Mouse (Mus musculus): Measurements from ENCODE around the gene Eya2.
A peak's percentile ranks its signal among the peaks of the same experiment; 100 is the strongest.
"Not testable (repeated sequence)": the region's sequence is repeated elsewhere in the genome, so short reads cannot be mapped to it uniquely, and the experiment has no call there.

Gene Eya2

DNA sequence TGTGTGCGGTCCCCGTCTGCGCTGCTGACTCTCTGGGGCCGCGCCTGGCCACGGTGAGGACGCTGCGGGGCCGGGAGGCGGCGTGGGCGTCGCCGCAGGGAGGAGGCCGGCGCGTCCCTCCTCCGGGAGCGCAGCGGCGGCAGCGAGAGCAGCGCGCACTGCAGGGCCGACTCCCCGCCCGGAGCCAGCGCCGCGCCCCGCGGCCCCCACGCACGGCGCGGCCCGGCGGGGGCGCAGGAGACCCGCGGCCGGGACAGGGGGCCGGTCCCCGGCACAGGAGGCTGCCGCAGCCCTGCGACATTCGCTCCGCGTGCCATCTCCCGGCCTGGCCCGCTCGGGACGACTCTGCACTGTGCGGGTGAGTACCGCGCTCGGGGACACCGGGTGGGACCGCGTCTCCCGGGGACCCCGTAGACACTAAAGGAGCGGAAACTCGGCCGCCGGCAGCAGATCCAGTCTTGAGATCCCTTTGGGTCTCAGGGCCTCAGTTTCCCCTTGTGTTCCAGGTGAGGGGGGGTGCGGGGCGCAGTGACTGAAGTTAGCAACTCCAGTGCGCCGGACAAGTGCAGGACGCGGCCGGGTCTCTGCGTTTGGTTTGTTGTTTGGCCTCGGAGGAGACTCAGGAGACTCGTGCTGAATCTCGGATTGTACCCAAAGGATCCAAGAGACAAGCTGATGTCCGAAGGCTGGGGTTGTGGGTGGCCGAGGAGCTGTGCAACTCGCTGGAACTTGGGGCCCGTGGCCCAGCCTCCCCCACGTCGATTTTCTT is at the start of gene Eya2:
Gene Eya2, plus strand, starts transcription at position 126 of the 769 bp plus-strand sequence.
- no peak for DNase-seq

DNA sequence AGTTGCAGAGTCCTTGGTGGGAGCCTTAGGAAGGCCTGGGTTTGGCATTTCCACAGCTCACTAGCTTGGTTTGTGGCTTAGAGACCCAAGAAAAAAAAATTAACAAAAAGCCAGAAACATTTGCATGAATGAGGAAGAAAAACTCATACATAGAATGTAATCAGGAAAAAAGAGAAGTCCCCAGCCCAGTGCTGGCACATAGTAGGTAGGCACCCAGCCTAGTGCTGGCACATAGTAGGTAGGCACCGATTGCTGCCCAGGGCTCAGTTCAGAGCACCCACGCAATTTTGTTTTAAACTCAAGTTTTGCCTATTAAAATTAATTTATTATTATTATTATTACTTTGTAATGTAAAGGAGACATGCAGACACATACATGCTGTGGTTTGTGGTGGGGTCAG is 49.1 kb upstream of the Eya2 start:
- DNase-seq: no peak

DNA sequence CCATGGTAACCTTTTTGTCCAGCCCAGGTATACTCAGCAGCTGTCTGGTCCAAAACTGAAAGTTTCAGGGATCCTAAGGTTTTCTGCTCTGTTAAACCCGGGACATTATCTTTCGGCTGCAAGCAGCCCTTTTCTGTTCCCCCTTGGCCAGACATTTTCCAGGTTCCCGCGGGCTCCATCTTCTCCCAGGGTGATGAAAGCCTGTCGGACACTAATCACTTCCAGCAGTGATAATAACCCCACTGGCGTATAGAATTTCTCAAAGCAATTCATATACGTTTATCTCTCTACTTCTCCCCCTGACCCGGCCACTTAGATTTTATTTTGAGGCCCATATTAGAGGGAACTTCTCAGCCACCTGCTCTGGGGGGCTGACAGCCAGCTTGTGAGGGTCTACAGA is 48.5 kb upstream of the Eya2 start:
- DNase-seq: no peak

DNA sequence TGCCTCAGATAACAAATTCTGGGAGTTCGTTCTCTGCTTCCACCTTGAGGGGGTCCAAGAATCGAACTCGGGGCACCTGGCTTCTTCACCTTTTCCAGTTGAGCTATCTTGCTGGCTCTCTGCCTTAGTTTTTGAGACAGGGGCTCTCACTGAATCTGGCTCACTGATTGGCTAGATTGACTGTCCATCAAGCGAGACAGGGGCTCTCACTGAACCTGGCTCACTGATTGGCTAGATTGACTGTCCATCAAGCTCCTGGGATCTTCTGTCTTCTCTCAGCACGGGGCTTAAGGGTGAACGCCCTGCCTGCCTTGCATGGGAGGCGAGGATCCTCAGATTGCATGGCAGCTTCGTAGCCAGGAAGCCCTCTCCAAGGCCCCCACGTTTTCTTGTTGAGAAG is 47.4 kb upstream of the Eya2 start:
- DNase-seq: peak; percentile 66

DNA sequence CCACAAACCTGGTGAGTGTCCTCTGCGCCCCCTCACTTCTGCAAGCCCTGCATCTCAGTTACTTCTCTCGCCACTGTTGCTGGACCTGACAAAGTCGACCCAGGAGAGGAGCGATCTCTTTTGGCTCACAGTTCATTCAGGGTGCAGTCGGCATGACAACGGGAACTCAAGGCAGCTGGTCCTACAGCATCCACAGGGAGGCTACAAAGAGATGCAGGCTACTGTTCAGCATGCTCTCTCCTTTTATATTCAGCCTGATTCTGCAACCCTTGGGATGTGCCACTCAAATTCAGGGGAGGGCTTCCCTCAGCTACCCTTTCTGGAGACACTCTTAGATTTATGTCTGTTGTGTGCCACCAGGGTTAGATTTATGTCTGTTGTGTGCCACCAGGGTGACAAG is 46.2 kb upstream of the Eya2 start:
- no peak for DNase-seq

DNA sequence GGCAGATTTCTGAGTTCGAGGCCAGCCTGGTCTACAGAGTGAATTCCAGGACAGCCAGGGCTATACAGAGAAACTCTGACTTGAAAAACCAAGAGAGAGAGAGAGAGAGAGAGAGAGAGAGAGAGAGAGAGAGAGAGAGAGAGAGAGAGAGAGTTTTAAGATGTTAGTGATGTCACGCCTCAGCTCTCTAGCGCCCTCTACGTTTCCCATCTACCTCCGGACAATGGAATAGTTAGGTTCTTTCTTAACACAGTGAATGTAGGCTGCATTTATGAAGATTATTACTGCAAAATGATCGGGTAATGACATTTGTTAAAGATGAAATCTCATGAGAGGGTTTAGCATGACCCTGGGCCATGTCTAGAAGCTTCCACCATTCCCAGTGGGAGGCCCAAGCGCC is 44.4 kb upstream of the Eya2 start:
- not testable (repeated sequence) for DNase-seq

DNA sequence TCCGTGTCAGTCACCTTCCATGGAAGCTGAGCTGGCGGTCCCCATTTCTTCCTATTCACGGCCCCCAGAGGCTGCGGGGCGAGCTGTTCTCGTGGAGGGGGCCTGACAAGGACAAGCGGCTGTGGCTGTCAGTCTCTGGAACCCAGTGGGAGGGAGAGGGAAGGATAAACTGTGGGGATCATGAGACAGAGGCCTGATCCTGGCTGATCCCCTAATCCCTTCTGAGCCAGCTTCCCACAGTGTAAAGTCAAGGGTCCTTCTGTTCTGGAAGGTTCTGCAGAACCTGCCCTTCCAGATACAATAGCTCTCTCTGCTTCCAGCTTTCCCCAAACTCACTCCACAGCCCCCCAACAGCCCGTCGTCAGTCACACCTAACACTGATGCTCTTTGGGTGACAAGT is 40.8 kb upstream of the Eya2 start:
- no peak for DNase-seq

DNA sequence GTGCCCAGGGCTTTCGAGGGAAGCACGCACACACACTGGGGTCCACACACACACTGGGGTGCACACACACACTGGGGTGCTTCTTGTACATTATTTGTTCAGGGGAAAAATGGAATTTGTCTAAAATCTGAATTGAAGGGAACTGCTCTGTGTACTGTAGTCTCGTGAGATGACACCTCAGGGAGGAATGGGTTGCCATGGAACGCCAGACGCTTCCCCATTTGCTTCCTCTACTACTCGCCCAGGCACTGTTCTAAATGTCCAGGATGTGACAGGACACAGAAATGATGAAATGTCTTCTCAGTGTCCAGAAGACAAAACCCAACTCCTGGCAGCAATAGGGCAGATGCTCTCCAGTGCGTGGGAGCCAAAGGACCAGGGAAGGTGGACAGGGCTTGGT is 37.6 kb upstream of the Eya2 start:
- DNase-seq: peak; percentile 36

DNA sequence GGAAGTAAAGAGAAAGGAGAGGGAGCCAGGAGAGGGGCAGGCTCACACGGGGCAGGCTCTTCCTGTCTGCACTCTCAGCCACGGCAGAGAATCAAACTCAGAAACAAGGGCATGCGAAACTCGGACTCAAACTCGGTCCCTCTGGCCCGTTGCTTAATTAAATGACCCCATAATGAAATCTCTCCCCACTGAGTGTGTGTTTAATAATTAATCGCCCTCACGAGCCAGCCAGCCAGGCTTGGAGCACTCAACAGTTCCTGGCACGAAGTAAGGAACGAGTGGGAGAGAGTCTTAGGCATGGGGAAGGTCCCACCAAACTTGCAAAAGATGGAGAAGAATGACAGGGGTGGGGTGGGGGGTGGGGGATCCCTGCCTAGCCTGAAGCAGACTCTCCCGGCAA is 35.9 kb upstream of the Eya2 start:
- no peak for DNase-seq

DNA sequence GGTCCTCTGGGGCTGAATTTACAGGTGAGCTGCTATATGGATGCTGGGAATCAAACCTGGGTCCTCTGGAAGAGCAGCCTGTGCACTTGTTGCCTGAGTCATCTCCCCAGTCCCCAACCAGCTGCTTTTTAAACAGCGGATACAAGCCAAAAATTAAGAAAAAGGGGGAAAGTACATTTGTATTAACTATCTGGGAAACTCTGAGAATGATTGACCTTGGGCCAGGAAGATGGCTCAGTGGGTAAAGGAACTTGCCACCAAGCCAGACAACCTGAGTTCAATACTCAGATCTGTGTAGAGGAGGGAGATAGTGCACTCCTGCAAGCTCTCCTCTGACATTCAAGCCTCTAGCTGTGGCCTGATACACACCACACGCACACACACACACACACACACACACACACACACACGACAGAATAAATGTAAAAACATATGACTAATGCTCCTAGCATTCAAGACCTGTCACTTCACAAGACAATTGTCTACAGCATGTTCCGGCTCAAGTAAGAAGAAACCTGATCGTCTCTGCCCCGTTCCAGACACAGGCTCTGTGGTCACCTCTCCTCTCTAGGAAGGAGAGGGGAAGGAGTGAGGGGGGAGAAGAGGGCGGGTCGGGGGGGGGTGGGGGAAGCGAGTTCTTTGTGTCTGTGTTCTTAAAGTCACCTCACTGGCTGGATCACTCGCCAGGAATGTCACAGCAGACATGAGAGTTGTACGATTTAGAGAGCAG is 35.2 kb upstream of the Eya2 start:
- DNase-seq: no peak

DNA sequence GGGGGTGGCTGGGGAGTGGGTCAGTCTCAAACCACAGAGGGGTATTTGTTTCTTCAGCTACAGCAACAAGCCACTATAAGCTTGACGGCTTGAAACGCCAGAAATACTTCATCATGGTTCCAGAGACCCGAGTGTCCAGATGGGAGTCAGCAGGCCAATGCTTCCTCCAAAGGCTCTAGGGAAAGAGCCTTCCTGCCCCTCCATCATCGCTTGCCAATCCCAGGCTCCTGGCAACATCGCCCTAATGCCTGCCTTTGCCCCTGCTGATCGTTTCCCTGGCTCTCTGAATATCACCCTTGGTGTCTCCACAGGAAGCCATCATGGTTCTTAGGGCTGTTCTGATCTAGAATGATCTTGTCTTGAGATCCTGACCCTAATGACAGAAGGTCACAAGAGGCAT is 33.0 kb upstream of the Eya2 start:
- no peak for DNase-seq

DNA sequence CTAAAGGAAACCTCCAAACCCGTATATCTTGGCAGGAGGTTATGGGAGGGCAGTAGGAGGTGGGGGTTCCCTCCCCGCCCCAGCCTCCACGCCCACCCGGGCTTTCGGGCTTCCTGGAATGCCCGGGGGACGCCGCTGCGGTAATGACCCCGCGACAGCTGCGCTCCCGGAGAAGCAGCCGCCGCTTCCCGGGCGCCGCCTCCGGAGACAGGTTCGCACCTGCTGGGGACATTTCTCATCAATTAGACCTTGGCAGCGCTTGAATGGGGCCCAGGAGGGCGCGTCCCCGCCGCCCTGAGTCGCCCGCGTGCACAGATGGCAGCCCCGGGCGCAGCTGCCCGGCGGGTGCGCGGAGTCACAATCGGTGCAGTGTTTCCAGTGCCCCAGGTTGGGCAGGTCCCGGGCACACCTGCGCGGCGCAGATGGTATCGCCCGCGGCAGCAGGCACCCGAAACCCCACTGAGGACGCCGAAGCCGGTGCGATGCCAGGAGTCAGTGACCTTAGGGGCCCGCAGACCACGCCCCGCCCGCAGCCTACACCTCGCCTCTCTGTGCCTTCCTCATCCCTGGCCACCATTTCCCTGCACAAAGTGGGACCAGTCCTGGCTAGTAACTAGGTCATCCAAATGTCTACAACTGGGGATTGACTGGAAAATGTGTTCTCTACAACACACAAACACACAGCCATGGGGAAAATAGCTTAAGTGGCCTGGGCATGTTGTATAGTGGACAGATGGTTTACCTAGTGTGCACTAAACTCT is 31.4 kb upstream of the Eya2 start:
- DNase-seq: peak; percentile 17

DNA sequence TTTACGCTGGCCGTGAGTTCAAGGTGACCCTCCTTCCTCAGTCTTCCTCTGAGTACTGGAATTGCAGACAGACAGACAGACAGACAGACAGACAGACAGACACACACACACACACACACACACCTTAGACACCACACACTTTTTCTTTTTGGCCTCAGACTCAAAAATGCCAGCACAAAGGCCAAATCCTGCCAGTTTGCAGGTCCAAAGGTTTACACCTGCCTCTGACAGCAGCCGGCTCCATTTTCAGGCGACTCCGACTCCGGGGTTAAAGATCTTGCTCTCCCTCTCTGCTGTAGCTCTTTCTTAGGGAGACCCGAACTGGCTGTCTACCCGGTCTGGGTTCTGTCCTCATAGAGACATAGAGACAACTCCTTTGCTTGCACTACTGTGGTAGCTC is 30.7 kb upstream of the Eya2 start:
- no peak for DNase-seq

DNA sequence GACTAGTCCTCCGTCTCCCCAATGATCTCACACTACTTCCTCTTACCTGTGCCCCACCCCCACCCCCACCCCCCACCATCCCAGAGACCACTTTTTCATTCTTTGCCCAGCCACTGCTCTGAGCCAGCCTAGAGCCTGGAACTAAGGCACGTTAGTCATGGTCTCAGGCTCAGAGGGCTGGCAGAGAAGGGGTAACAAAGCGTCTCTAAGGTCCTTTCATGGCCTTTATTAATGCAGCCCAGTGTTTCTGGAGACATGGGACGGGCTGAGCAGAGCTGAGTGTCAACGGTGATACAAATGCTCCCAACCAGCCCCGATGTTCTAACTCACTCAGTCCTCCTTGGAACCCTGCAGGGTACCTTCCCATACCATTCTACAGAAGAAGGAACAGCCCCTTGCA is 30.2 kb upstream of the Eya2 start:
- DNase-seq: no peak

DNA sequence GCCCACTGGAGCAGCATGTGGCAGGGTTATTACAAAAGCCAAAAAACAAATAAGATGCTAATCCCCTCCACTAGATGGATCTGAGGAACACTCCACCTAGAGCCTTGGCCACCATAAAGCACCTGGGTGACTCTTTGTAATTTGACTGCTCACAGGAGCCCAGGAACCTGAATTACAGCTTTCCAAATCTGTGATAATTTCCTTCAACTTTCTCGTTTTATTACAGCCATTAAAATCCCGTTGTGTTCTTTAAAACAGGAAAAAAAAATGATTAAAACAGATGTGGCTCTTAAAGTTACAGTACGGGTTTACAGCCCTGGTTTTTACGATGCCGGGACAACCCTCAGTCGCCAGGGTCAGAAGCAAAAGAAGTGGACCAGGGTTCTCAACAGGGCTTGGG is 27.9 kb upstream of the Eya2 start:
- no peak for DNase-seq

DNA sequence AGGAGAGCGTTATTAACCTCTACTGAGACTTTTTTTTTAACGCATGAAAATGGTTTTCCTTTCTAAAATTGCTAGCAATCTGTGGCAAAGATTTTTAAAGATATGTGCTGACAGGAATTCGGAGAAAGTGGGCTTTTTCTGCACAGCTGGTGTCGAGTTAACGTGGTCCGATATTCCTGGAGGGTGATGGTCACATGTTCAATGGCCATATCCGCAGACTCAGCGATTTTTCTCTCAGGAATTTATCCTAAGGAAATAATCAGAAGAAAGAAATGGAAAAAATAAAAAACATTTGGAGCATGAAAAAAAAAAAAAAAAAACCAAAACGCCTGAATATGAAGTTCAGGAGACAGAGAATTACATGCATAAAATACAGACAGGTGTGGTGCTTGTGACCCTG is 27.0 kb upstream of the Eya2 start:
- DNase-seq: no peak

DNA sequence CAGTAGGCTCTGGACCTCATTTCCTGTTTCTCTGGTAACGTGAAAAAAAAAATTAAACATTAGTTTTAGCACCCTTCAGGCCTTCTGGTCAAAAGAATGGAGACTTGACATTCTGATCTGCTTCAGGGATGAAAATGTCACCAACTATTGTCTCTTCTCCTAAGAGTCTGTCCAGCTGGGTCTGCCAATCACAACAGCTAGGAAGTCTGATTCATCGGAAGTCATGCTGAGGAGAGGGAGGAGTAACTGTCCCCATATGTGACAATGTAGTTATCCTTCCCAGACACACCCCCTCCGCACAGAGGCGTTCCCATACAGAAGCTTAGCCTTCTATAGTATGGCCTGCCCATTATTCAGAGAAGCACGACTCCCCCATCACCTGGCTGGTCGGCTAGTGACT is 25.9 kb upstream of the Eya2 start:
- DNase-seq: no peak

DNA sequence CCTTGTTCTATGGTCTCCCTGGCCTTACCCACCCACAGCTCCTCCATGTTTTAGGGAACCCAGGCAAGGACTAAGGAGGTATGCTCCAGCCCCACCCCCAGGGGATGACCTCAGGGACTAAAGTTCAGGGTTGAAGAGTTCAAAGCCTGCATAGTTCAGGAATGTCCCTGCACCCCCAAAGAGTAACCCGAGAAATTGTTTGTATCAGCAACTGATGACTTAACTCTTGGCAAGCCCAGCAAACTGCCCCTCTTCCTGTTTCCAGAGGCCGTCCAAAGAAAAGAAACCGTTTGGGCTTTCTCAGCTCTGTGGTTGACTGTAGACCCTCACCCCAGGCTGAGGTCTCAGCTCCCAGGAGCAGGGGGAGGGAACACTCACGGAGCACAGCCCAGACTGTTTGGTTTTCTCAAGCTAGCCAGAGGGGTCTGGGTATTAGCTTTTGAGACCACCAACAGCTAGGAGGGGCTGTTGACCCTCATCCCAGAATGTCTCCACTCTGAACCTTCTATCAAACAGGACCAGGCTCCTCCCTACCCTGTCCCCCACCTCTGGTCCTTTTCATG is 23.5 kb upstream of the Eya2 start:
- DNase-seq: no peak

DNA sequence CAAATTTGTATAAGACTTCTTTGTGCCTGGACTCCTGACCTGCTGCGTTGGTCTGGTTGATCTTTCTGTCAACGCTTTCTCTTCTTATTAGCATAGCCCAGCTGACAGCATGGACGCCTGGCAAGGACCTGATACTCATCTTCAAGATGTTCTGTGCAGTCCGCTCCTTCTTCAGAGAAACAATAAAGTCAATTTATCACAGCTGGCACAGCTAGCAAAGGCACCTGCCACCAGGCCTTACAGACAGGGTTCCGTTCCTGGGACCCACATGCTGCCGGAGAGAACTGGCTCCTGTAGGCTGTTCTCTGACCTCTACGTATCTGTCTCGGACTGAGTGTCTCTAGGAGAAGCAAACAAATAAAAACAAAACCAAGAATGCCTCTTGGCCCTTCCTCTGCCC is 11.8 kb upstream of the Eya2 start:
- no peak for DNase-seq

DNA sequence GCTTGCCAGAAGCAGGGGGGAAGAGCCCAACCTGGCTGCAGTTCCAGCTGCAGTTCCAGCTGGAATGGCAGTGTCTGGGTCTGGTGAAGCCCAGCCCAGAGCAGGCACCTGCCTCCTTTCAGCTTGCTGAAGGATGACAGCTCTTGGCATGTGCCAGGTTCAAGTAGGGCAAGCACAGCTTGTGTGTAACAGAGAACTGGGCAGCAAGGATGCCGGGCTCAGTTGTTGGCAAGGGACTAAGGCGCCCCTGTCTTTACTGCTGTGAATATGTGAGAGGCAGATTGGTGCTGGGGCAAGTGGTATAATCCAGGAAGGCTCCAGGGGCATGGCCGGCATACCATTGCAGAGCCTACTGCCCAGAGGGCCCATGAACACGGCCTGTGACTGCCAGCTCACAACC is 11.3 kb upstream of the Eya2 start:
- DNase-seq: no peak

DNA sequence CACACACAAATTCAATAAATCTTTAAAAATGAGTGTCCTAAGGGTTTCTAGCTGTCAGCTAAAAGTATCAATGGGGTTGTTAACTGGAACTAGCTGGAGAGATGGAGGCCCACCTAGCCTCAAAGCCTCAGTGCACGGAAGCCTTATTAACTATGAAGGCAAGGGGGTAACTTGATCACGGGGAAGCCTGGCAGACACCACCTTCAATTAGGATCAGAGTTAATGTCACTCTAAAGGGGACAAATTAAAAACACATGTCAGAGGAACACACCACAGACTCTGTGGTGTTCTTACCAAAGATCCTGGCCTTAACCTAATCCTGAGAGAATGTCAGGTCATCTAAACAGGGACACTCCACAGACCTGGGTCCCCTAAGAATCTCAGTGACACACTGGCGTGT is 10.3 kb upstream of the Eya2 start:
- DNase-seq: no peak

DNA sequence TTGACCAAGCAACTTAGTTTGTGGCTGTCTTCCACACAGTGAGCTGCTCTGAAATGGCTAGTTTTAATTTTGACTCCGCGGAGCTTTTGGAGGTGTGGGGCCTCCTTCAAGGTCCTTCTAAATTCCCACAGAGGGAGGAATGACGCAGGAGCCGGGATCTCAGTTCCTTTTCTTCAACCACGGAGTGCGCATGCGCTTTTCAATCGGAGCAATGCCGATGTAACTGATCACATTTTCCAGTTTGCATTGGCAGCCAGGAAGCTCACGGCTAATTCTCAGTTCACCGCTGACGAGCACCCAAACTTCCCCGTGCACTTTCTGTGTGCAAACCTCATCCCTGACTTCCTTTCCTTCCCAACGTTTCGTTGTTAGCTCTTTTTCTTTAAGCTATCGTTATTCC is 4.1 kb upstream of the Eya2 start:
- no peak for DNase-seq

DNA sequence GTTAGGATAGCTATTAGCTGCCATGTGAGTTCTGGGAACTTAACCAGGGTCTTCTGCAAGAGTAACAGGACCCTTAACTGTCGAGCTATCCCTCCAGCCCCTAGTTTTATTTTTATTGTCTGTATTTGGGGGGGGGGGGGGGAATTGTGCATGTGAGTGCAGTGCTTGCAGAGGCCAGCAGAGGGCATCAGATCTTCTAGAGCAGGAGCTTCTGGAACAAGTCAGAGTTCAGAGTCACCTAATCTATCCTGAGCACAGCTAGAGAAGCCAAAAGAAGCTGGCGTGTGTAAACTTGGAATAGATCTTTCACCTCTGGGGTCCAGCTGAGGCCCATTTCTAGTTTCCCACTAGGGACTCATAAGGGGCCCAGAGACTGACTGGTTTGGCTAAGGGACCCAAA is 1.1 kb upstream of the Eya2 start:
- DNase-seq: no peak

DNA sequence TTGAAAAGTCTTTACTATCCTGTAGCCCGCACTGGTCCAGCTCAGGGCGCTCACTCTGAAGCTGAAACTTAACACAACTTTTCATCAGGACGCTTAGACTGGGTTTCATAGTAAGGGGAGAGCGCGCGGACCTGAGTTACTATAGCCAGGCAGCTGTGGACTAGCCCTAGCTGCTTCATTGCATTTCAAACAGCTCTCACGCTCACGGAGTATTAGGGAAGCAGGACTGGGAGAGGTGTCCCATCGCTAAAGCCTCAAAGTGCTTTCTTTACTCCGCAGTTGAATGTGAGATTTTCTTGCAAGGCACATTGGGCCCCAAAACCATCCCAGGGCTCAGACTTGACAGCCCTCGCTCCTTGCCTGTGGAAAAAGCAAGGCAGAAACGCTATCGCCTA is 841 bp downstream of the Eya2 start:
- DNase-seq: no peak
